In the genomic region with DNA sequence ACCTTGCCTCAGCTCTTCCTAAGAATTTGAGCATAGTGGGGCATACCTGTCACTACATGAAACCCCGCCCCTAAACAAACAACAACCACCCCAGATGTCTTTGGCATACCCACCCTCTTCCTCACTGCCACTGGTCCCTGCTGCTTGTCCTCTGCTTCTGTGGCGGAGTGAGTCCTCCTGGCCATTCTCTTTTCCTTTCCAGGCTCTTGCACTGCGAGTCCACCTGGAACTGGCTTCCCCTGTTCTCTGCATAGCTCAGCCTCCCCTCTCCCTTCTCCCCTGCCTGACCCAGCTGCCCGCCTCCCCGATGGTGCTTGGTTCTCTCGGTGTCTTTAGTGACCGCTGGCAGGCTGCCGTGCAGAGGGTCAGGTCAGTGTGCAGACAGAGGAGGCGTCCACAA, we compare ENCODE assay signal across 7 mouse cellular contexts. TPM values are rescaled to one million over a fixed set of nuclear protein-coding genes. Genes with fewer than 3 reads are reported as not detected.
DNase-seq lines count a peak whose midpoint lies in the region; ATAC-seq lines count a peak whose summit lies in the region.

No protein-coding gene starts in this region.

- DNase-seq in lung, postnatal 4 days = no peak
- no peak for DNase-seq in thymus, postnatal 10 days (ENCODE audit: low spot score in 2 of 2)
- no peak for DNase-seq in retina, embryonic 14.5 days (ENCODE audit: low spot score)

- H3K4me1 ChIP-seq in lung, embryonic 15.5 days = peaks cover 12% of the 10 kb centered on the region
- H3K4me1 ChIP-seq in forebrain, embryonic 13.5 days = peaks cover 11% of the 10 kb centered on the region
- peaks cover 10% of the 10 kb centered on the region for H3K4me1 ChIP-seq in limb, embryonic 15.5 days
- H3K4me1 ChIP-seq in stomach, embryonic 16.5 days (ENCODE audit: control insufficient read depth, insufficient read depth, low read length) = peaks cover 7% of the 10 kb centered on the region; the same call in 1 of the 2 replicates

- 76% methylated on average over 9 of the region's 9 CpGs for WGBS in lung, embryonic 15.5 days
- WGBS in forebrain, embryonic 13.5 days = 92% methylated on average over 9 of the region's 9 CpGs
- WGBS in limb, embryonic 15.5 days = 86% methylated on average over 9 of the region's 9 CpGs
- 82% methylated on average over 9 of the region's 9 CpGs for WGBS in stomach, embryonic 16.5 days

- H3K4me3 ChIP-seq in lung, embryonic 15.5 days = peak overlapping the region; percentile 85
- peak overlapping the region; percentile 92 for H3K4me3 ChIP-seq in forebrain, embryonic 13.5 days
- peak overlapping the region; percentile 87 for H3K4me3 ChIP-seq in limb, embryonic 15.5 days
- peak overlapping the region; percentile 93 for H3K4me3 ChIP-seq in stomach, embryonic 16.5 days (replicated peaks; ENCODE audit: low read length)

- peaks cover 23% of the 10 kb centered on the region; the same call in 1 of the 2 replicates for H3K36me3 ChIP-seq in lung, embryonic 15.5 days
- peaks cover 35% of the 10 kb centered on the region for H3K36me3 ChIP-seq in forebrain, embryonic 13.5 days (ENCODE audit: poor library complexity, severe bottlenecking)
- peaks cover 34% of the 10 kb centered on the region for H3K36me3 ChIP-seq in limb, embryonic 15.5 days
- H3K36me3 ChIP-seq in stomach, embryonic 16.5 days (ENCODE audit: control insufficient read depth, insufficient read depth, low read length) = no peaks in the 10 kb centered on the region

- H3K27ac ChIP-seq in lung, embryonic 15.5 days = no peak overlapping the region
- no peak overlapping the region for H3K27ac ChIP-seq in forebrain, embryonic 13.5 days
- H3K27ac ChIP-seq in limb, embryonic 15.5 days = no peak overlapping the region
- no peak overlapping the region for H3K27ac ChIP-seq in stomach, embryonic 16.5 days (ENCODE audit: low read length)

- H3K4me2 ChIP-seq in lung, embryonic 15.5 days = peak overlapping the region; percentile 93
- peak overlapping the region; percentile 89 for H3K4me2 ChIP-seq in forebrain, embryonic 13.5 days
- H3K4me2 ChIP-seq in limb, embryonic 15.5 days = peak overlapping the region; percentile 89
- peak overlapping the region; percentile 90 for H3K4me2 ChIP-seq in stomach, embryonic 16.5 days (ENCODE audit: low read depth, low read length)

- H3K9me3 ChIP-seq in lung, embryonic 15.5 days = no peaks in the 10 kb centered on the region
- H3K9me3 ChIP-seq in forebrain, embryonic 13.5 days (replicated peaks) = no peaks in the 10 kb centered on the region
- no peaks in the 10 kb centered on the region for H3K9me3 ChIP-seq in limb, embryonic 15.5 days
- no peaks in the 10 kb centered on the region for H3K9me3 ChIP-seq in stomach, embryonic 16.5 days (replicated peaks; ENCODE audit: control insufficient read depth, low read length)

- no peaks in the 10 kb centered on the region for H3K27me3 ChIP-seq in lung, embryonic 15.5 days
- H3K27me3 ChIP-seq in forebrain, embryonic 13.5 days = peaks cover 4% of the 10 kb centered on the region; the same call in 1 of the 2 replicates
- no peaks in the 10 kb centered on the region for H3K27me3 ChIP-seq in limb, embryonic 15.5 days
- H3K27me3 ChIP-seq in stomach, embryonic 16.5 days (ENCODE audit: control insufficient read depth, insufficient read depth, low read length) = no peaks in the 10 kb centered on the region

- no peak for ATAC-seq in lung, embryonic 15.5 days (ENCODE audit: borderline replicate concordance, extremely low read depth, low FRiP score, low TSS enrichment)
- no peak for ATAC-seq in forebrain, embryonic 13.5 days
- no peak for ATAC-seq in limb, embryonic 15.5 days (ENCODE audit: insufficient number of reproducible peaks, low FRiP score, low TSS enrichment, low read depth)
- ATAC-seq in stomach, embryonic 16.5 days (ENCODE audit: insufficient read depth, low FRiP score) = no peak

- peak overlapping the region; percentile 79; the same call in 1 of the 2 replicates for H3K9ac ChIP-seq in lung, embryonic 15.5 days
- H3K9ac ChIP-seq in forebrain, embryonic 13.5 days = peak overlapping the region; percentile 86
- H3K9ac ChIP-seq in limb, embryonic 15.5 days = no peak overlapping the region; the same call in 1 of the 2 replicates
- peak overlapping the region; percentile 86 for H3K9ac ChIP-seq in stomach, embryonic 16.5 days (ENCODE audit: low read length)

RNA-seq across cellular contexts. Expression of gene Mvb12a, which starts 1.0 kb away (rescaled TPM):
- polyA plus RNA-seq in lung, embryonic 15.5 days (2015; fragmentation: Nextera tagmentation; extraction: Ambion mirVana) = 95.2 and 96.6 TPM in 2 replicates
- 52.9 and 55.3 TPM in 2 replicates for polyA plus RNA-seq in forebrain, embryonic 13.5 days (2015; fragmentation: Nextera tagmentation; extraction: Ambion mirVana)
- 95.7 and 102 TPM in 2 replicates for polyA plus RNA-seq in limb, embryonic 15.5 days (2015; fragmentation: Nextera tagmentation; extraction: Ambion mirVana)
- polyA plus RNA-seq in stomach, embryonic 16.5 days (2015; fragmentation: Nextera tagmentation; extraction: Ambion mirVana) = 101 and 103 TPM in 2 replicates

RNA-seq across cellular contexts. Expression of gene Bst2, which starts 6.5 kb away (rescaled TPM):
- polyA plus RNA-seq in lung, embryonic 15.5 days (2015; fragmentation: Nextera tagmentation; extraction: Ambion mirVana) = 49.7 and 52.0 TPM in 2 replicates
- polyA plus RNA-seq in forebrain, embryonic 13.5 days (2015; fragmentation: Nextera tagmentation; extraction: Ambion mirVana) = 7.6 and 8.3 TPM in 2 replicates
- polyA plus RNA-seq in limb, embryonic 15.5 days (2015; fragmentation: Nextera tagmentation; extraction: Ambion mirVana) = 33.6 and 36.4 TPM in 2 replicates
- polyA plus RNA-seq in stomach, embryonic 16.5 days (2015; fragmentation: Nextera tagmentation; extraction: Ambion mirVana) = 39.9 and 46.5 TPM in 2 replicates

RNA-seq across cellular contexts. Expression of gene Tmem221, which starts 14.9 kb away (rescaled TPM):
- 3.3 and 4.6 TPM in 2 replicates for polyA plus RNA-seq in lung, embryonic 15.5 days (2015; fragmentation: Nextera tagmentation; extraction: Ambion mirVana)
- not detected in 2 replicates for polyA plus RNA-seq in forebrain, embryonic 13.5 days (2015; fragmentation: Nextera tagmentation; extraction: Ambion mirVana)
- polyA plus RNA-seq in limb, embryonic 15.5 days (2015; fragmentation: Nextera tagmentation; extraction: Ambion mirVana) = 0.74 and 0.84 TPM in 2 replicates
- 2.9 and 3.2 TPM in 2 replicates for polyA plus RNA-seq in stomach, embryonic 16.5 days (2015; fragmentation: Nextera tagmentation; extraction: Ambion mirVana)

RNA-seq across cellular contexts. Expression of gene Ccdc194, which starts 18.2 kb away (rescaled TPM):
- 0.39 and 0.65 TPM in 2 replicates for polyA plus RNA-seq in lung, embryonic 15.5 days (2015; fragmentation: Nextera tagmentation; extraction: Ambion mirVana)
- 0.09 and 0.13 TPM in 2 replicates for polyA plus RNA-seq in forebrain, embryonic 13.5 days (2015; fragmentation: Nextera tagmentation; extraction: Ambion mirVana)
- 1.5 and 1.8 TPM in 2 replicates for polyA plus RNA-seq in limb, embryonic 15.5 days (2015; fragmentation: Nextera tagmentation; extraction: Ambion mirVana)
- polyA plus RNA-seq in stomach, embryonic 16.5 days (2015; fragmentation: Nextera tagmentation; extraction: Ambion mirVana) = 0.32 and 0.40 TPM in 2 replicates

RNA-seq across cellular contexts. Expression of gene Nxnl1, which starts 22.6 kb away (rescaled TPM):
- polyA plus RNA-seq in lung, embryonic 15.5 days (2015; fragmentation: Nextera tagmentation; extraction: Ambion mirVana) = not detected in 2 replicates
- polyA plus RNA-seq in forebrain, embryonic 13.5 days (2015; fragmentation: Nextera tagmentation; extraction: Ambion mirVana) = 0.06 TPM in 1 of 2 replicates, not detected in the other
- 0.14 TPM in 1 of 2 replicates, not detected in the other for polyA plus RNA-seq in limb, embryonic 15.5 days (2015; fragmentation: Nextera tagmentation; extraction: Ambion mirVana)
- polyA plus RNA-seq in stomach, embryonic 16.5 days (2015; fragmentation: Nextera tagmentation; extraction: Ambion mirVana) = 0.08 TPM in 1 of 2 replicates, not detected in the other
